Comparison of ENCODE assay signal across 16 mouse cellular contexts in genomic region chr8:121875045-121875444, GRCm38 (mm10). TPM values are rescaled to one million over a fixed set of nuclear protein-coding genes. Genes with fewer than 3 reads are reported as not detected.
A peak's percentile ranks its signal among the peaks of the same experiment; 100 is the strongest.
DNase-seq lines count a peak whose midpoint lies in the region; ATAC-seq and TF ChIP-seq lines count a peak whose summit lies in the region.
"Had no signal": no experiment of that assay in that cellular context is flagged by ENCODE, and none has a peak within 500 bp of the region (broad histone marks: within the 10 kb centered on the region; RNA-seq: fewer than 3 reads in every experiment).

No protein-coding gene starts in this region.

- WGBS in intestine, embryonic 15.5 days, result 41% methylated on average over 3 of the region's 3 CpGs
- 61% methylated on average over 3 of the region's 3 CpGs for WGBS in intestine, postnatal 0 days
- WGBS in lung, postnatal 0 days, result 51% methylated on average over 3 of the region's 3 CpGs

- H3K4me2 ChIP-seq in intestine, embryonic 15.5 days (replicated peaks), result no peak overlapping the region
- no peak overlapping the region for H3K4me2 ChIP-seq in intestine, postnatal 0 days (replicated peaks; ENCODE audit: low read depth)
- no peak overlapping the region for H3K4me2 ChIP-seq in lung, postnatal 0 days (replicated peaks; ENCODE audit: low read depth, low read length)

- no peak for DNase-seq in frontal cortex, postnatal 25 days (ENCODE audit: low spot score in 2 of 2)
- peak; percentile 21 for DNase-seq in lung, postnatal 0 days (ENCODE audit: low spot score)
- no peak for DNase-seq in lung, postnatal 4 days
- DNase-seq in telencephalon, adult 2 months (ENCODE audit: low read depth, low spot score), result peak; percentile 49
- no peak for DNase-seq in T-cell, adult 2 months (ENCODE audit: low spot score)
- DNase-seq: cerebellum, adult 11-12 months; embryo, embryonic 11 days; right cerebral cortex, postnatal 4 days; thymus, adult 18-20 months had no signal

- TF ChIP-seq CTCF in intestine, postnatal 0 days (IDR thresholded peaks at IDR 0.05; ENCODE audit: low read depth), result no peak
- TF ChIP-seq CTCF in lung, postnatal 0 days (IDR thresholded peaks at IDR 0.05), result no peak

- H3K9ac ChIP-seq in intestine, embryonic 15.5 days, result no peak overlapping the region
- no peak overlapping the region for H3K9ac ChIP-seq in intestine, postnatal 0 days (ENCODE audit: low read depth, low read length)
- no peak overlapping the region for H3K9ac ChIP-seq in lung, postnatal 0 days (replicated peaks; ENCODE audit: low read depth)

- no peak for TF ChIP-seq EP300 in lung, postnatal 0 days (IDR thresholded peaks at IDR 0.05)

- peak overlapping the region; percentile 32; the same call in 1 of the 2 replicates for H3K27ac ChIP-seq in intestine, embryonic 15.5 days
- no peak overlapping the region for H3K27ac ChIP-seq in intestine, postnatal 0 days (ENCODE audit: low read depth, low read length)
- H3K27ac ChIP-seq in lung, postnatal 0 days (ENCODE audit: low read length), result no peak overlapping the region
- H3K27ac ChIP-seq: layer of hippocampus, adult 2 months; macrophage had no signal

- no peaks in the 10 kb centered on the region for H3K36me3 ChIP-seq in intestine, embryonic 15.5 days
- no peaks in the 10 kb centered on the region for H3K36me3 ChIP-seq in intestine, postnatal 0 days (ENCODE audit: control insufficient read depth, insufficient read depth)
- H3K36me3 ChIP-seq in lung, postnatal 0 days (ENCODE audit: insufficient read depth, low read length), result no peaks in the 10 kb centered on the region

- ATAC-seq in frontal cortex, adult (ENCODE audit: low TSS enrichment), result peak; percentile 73
- ATAC-seq in intestine, embryonic 15.5 days, result no peak
- no peak for ATAC-seq in intestine, postnatal 0 days
- no peak for ATAC-seq in lung, postnatal 0 days
- ATAC-seq: midbrain, embryonic 16.5 days had no signal

- no peak overlapping the region for H3K4me3 ChIP-seq in intestine, embryonic 15.5 days (replicated peaks)
- H3K4me3 ChIP-seq in intestine, postnatal 0 days (ENCODE audit: low read depth, low read length), result no peak overlapping the region
- H3K4me3 ChIP-seq in lung, postnatal 0 days (ENCODE audit: low read depth, low read length), result no peak overlapping the region
- H3K4me3 ChIP-seq: forebrain, embryonic 10.5 days; layer of hippocampus, adult 2 months had no signal

- no peaks in the 10 kb centered on the region for H3K9me3 ChIP-seq in intestine, embryonic 15.5 days
- no peaks in the 10 kb centered on the region for H3K9me3 ChIP-seq in intestine, postnatal 0 days (ENCODE audit: control insufficient read depth)
- H3K9me3 ChIP-seq in lung, postnatal 0 days (ENCODE audit: low read length), result no peaks in the 10 kb centered on the region
- H3K9me3 ChIP-seq: forebrain, embryonic 10.5 days had no signal

- H3K27me3 ChIP-seq in intestine, embryonic 15.5 days (replicated peaks), result no peaks in the 10 kb centered on the region
- no peaks in the 10 kb centered on the region for H3K27me3 ChIP-seq in intestine, postnatal 0 days (replicated peaks; ENCODE audit: control insufficient read depth, insufficient read depth, low read length)
- H3K27me3 ChIP-seq in lung, postnatal 0 days (replicated peaks; ENCODE audit: insufficient read depth, low read length), result no peaks in the 10 kb centered on the region

- peaks cover 21% of the 10 kb centered on the region for H3K4me1 ChIP-seq in intestine, embryonic 15.5 days (replicated peaks)
- peaks cover 8% of the 10 kb centered on the region; the same call in 1 of the 2 replicates for H3K4me1 ChIP-seq in intestine, postnatal 0 days (replicated peaks; ENCODE audit: control insufficient read depth, insufficient read depth, low read length)
- no peaks in the 10 kb centered on the region; the same call in 1 of the 2 replicates for H3K4me1 ChIP-seq in lung, postnatal 0 days (ENCODE audit: insufficient read depth, low read depth, low read length)

RNA-seq across cellular contexts. Expression of gene Slc7a5, which starts 32.4 kb away (rescaled TPM):
- polyA plus RNA-seq in intestine, embryonic 15.5 days (2015; fragmentation: Nextera tagmentation; extraction: Ambion mirVana), result 17.9 and 18.1 TPM in 2 replicates
- 4.7 and 6.1 TPM in 2 replicates for polyA plus RNA-seq in intestine, postnatal 0 days (2015; fragmentation: Nextera tagmentation; extraction: Ambion mirVana)
- polyA plus RNA-seq in lung, postnatal 0 days (2015; fragmentation: Nextera tagmentation; extraction: Ambion mirVana), result 4.3 and 7.5 TPM in 2 replicates

RNA-seq across cellular contexts. Expression of gene Klhdc4, which starts 45.7 kb away (rescaled TPM):
- polyA plus RNA-seq in intestine, embryonic 15.5 days (2015; fragmentation: Nextera tagmentation; extraction: Ambion mirVana), result 33.6 and 41.1 TPM in 2 replicates
- 10.7 and 12.1 TPM in 2 replicates for polyA plus RNA-seq in intestine, postnatal 0 days (2015; fragmentation: Nextera tagmentation; extraction: Ambion mirVana)
- 22.9 and 28.4 TPM in 2 replicates for polyA plus RNA-seq in lung, postnatal 0 days (2015; fragmentation: Nextera tagmentation; extraction: Ambion mirVana)

Comparison
In these comparisons a context has a peak if more than half of its experiments do, and no peak if none do; other contexts are left out.
1. DNase-seq: peak in lung, postnatal 0 days (single experiment) and telencephalon, adult 2 months (single experiment); none in frontal cortex, postnatal 25 days (0 of 2), lung, postnatal 4 days (0 of 2) and T-cell, adult 2 months (single experiment).